Mouse (Mus musculus): ENCODE measurements around the gene Gm5728. TPM values are rescaled to one million over a fixed set of nuclear protein-coding genes. Genes with fewer than 3 reads are reported as not detected.

The Gm5728 gene
- not detected in 2 replicates for polyA plus RNA-seq (2015; fragmentation: Nextera tagmentation; extraction: Ambion mirVana)

DNA sequence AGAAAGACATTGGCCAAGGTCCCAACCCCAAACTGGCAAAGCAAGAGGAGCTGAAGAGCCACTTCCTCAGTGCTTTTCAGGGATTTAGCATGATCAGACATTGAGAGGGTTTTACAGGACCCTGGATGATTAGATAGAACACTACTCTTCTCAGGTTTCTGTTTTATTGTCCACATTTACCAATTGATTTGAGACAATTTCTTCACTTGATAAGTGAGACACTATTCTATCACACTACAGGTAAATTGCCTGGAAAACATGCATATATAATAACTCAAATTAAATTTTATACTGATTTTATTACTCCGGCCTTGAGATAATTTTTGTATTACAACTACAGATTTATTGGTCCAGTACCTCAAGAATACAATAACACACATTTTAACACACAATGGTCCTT lies at the start of gene Gm5728:
Gene Gm5728, minus strand, starts transcription at position 101 of the 400 bp plus-strand sequence.

DNA sequence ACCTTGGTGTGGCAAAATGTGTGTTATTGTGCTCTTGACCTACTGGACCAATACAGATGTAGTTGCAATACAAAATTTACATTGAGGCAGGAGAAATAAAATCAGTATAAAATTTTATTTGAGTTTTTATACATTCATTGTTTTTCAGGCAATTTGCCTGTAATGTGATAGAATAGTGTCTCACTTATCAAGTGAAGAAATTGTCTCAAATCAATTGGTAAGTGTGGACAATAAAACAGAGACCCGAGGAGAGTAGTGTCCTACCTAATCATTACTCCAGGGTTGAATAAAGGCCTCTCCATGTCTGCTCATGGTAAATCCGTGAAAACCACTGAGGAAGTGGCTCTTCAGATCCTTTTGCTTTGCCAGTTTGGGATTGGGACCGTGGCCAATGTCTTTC lies 42.4 kb upstream of the Gm5728 start, which contains the start of gene Vmn1r100:
Gene Vmn1r100, plus strand, starts transcription at position 301 of the 400 bp plus-strand sequence.

DNA sequence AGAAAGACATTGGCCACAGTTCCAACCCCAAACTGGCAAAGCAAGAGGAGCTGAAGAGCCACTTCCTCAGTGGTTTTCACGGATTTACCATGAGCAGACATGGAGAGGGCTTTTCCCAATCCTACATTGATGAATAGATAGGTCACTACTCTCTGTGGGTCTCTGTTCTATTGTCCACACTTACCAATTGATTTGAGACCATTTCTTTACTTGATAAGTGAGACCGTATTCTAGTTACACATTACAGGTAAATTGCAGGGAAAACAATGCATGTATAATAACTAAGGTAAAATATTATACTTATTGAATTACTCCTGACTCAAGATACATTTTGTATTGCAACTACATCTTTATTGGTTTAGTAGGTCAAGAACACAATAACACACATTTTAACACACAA lies 41.2 kb downstream of the Gm5728 start, which contains the start of gene Gm4133:
Gene Gm4133, minus strand, starts transcription at position 101 of the 400 bp plus-strand sequence.

Other genes with a start within 250 kb of the Gm5728 start
- gene Vmn1r93, start 236.3 kb downstream of the Gm5728 start, polyA plus RNA-seq (2015; fragmentation: Nextera tagmentation; extraction: Ambion mirVana), result not detected in 2 replicates
- gene Vmn1r94, start 207.0 kb downstream of the Gm5728 start, polyA plus RNA-seq (2015; fragmentation: Nextera tagmentation; extraction: Ambion mirVana), result not detected in 2 replicates
- not detected in 2 replicates for gene Vmn1r95, start 181.7 kb downstream of the Gm5728 start, polyA plus RNA-seq (2015; fragmentation: Nextera tagmentation; extraction: Ambion mirVana)
- not detected in 2 replicates for gene Gm6164, start 169.8 kb downstream of the Gm5728 start, polyA plus RNA-seq (2015; fragmentation: Nextera tagmentation; extraction: Ambion mirVana)
- gene Gm4498, start 141.6 kb downstream of the Gm5728 start, polyA plus RNA-seq (2015; fragmentation: Nextera tagmentation; extraction: Ambion mirVana), result not detected in 2 replicates
- not detected in 2 replicates for gene Gm5890, start 112.6 kb downstream of the Gm5728 start, polyA plus RNA-seq (2015; fragmentation: Nextera tagmentation; extraction: Ambion mirVana)
- gene Gm4133, start 41.3 kb downstream of the Gm5728 start, polyA plus RNA-seq (2015; fragmentation: Nextera tagmentation; extraction: Ambion mirVana), result not detected in 2 replicates
- gene Vmn1r100, start 42.5 kb upstream of the Gm5728 start, polyA plus RNA-seq (2015; fragmentation: Nextera tagmentation; extraction: Ambion mirVana), result not detected in 2 replicates
- gene Vmn1r101, start 67.2 kb upstream of the Gm5728 start, polyA plus RNA-seq (2015; fragmentation: Nextera tagmentation; extraction: Ambion mirVana), result not detected in 2 replicates
- gene Gm10670, start 99.5 kb upstream of the Gm5728 start, polyA plus RNA-seq (2015; fragmentation: Nextera tagmentation; extraction: Ambion mirVana), result not detected in 2 replicates
- not detected in 2 replicates for gene Vmn1r103, start 135.1 kb upstream of the Gm5728 start, polyA plus RNA-seq (2015; fragmentation: Nextera tagmentation; extraction: Ambion mirVana)
- gene Vmn1r104, start 158.4 kb upstream of the Gm5728 start, polyA plus RNA-seq (2015; fragmentation: Nextera tagmentation; extraction: Ambion mirVana), result not detected in 2 replicates
- not detected in 2 replicates for gene Gm5726, start 170.3 kb upstream of the Gm5728 start, polyA plus RNA-seq (2015; fragmentation: Nextera tagmentation; extraction: Ambion mirVana)
- not detected in 2 replicates for gene Gm4141, start 200.8 kb upstream of the Gm5728 start, polyA plus RNA-seq (2015; fragmentation: Nextera tagmentation; extraction: Ambion mirVana)
- gene Gm4513, start 223.6 kb upstream of the Gm5728 start, polyA plus RNA-seq (2015; fragmentation: Nextera tagmentation; extraction: Ambion mirVana), result not detected in 2 replicates